Mouse (Mus musculus) v-Abl transformed pro-B cells (cell line): ENCODE measurements at regions not wholly inside any gene's neighbourhood (a gene's known extent, or its start where the extent isn't known, plus 50 kb on each side); places are given as distances from the start of the nearest gene placed in this dataset.

Experiments used
- in situ Hi-C, 2 experiments: fragments of 400-800 bp; cut with MboI; formaldehyde crosslinking; loops; one replicate each; pipeline ENCODE4 v1.15.1; 2025; ENCODE audit not compliant: unreplicated experiment in 2 of 2

DNA sequence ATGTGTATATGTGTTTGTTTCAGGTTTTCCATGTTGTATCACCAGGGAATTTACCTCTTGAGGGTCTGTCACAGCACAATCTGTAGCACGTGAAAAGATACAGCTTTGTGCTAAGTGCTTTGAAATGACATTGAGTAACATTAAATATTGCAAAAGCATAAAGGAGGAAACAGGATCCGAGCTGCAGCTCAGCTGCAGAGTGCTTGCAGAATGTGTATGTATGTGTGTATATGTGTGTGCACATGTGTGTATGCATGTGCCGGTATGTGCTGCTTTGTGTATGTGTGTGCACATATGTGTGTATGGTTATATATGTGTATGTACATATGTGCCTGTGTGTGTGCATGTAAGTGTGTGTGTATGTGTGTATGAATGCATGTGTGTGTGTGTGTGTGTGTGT, 200.9 kb upstream of the Marcks start:
- in situ Hi-C loops: loop anchor here in 1 of 2 experiments (5.0 to 25.0 kb wide), 2 partner anchors 102 to 202 kb away; partner anchors contain the start of gene Marcks

DNA sequence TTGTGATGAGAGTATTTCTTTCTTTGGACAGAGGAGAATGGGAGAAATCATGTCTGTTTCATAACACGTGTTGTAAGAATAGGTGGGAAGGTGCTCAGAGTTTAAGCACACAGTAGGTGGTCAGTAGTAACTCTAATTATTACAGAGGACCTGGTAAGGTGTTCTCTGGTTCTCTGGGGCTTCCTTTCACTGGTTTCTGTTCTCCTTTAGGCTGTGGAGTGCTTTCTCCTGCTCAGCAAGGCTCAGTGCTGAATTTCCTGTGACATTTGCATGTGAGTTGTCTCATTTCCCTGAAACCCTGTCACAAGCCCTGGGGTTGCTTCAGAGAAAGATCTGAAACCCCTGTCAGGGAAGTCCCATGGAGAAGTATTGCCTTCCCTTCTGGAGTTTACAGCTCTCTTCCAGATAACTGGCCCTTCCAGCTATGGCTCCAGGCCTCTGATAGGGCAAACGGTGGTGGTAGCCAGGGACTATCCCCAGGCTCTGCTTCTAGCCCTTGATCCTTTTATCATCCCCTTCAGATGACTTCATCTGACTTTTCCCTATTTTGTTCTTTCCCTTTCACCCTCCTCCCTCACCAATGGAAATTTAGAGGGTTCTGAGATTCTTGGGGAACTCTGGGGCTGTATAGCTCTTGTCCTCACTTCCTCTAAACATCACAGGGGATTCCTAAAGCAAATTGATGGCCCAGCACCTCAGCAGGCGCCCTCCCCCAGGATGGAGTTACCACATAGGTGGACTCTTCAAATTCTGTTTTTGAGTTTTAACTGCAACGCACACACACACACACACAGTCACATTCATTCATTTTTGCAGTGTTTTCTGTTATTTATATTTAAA, 199.6 kb upstream of the Marcks start:
- in situ Hi-C loops: loop anchor here in 1 of 2 experiments (5.0 to 25.0 kb wide), 2 partner anchors 101 to 201 kb away; partner anchors contain the start of gene Marcks

DNA sequence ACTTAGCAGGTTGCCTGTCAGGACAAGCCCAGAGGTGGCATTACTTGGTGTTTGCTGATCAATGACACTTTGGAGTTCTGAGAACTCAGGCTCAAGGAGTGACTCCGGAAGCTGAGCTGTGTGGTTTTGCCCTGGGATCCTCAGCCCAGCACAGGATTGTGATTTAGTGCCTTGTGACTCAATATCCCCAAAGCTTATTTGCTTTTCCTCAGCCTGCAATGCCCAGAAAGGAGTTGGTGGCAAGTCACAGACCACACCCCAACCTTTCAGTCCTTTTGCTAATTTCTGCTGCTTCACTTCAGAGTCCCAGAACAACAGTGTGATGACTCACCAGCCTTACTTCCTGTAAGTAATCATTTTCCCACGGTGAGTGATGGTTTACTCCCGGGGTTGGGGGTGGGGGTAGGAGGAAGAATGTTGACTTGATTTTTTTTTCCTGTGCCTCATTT, 198.5 kb upstream of the Marcks start:
- in situ Hi-C loops: loop anchor here in 1 of 2 experiments (5.0 to 25.0 kb wide), 2 partner anchors 100 to 200 kb away; partner anchors contain the start of gene Marcks

DNA sequence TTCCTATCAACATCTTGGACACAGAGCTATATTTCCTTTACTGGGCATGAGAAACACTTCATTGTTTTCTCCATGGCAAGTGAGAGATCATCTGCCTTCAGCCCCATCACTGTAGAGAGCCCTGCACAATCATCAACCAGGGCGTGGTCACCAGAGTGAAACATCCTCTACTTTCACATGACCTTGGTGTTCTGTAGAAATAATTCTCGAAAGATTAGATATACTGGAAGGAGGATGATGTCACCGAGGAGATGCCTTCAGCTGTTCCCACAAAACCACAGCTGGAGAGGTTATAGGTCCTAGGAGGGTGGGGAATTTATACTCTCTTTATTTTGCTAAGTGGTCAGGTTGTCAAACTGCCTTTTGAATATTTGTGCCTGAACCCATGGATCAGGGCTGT, 196.4 kb upstream of the Marcks start:
- in situ Hi-C loops: loop anchor here in 1 of 2 experiments (5.0 to 25.0 kb wide), 2 partner anchors 98 to 198 kb away; partner anchors contain the start of gene Marcks

DNA sequence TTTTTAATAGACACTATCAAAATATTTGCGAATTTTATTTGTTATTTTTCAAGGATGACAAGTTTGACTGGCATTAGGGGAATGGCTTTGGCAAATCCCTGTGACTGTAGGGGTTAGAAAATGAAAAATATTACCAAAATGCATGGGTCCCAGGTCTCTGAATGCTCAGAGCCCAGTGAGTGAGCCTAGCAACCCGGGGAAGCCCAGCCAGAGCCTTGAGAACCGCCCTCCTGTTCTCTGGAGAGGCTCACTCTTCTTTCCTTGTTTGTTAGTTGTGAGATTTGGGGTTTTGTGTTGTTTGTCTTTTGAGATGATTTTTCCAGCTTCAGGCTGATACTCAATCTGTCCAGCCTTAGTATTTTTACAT, 187.4 kb upstream of the Marcks start:
- in situ Hi-C loops: loop anchor here in 1 of 2 experiments (25.0 kb wide), 1 partner anchor 189 kb away; the partner anchor contains the start of gene Marcks

DNA sequence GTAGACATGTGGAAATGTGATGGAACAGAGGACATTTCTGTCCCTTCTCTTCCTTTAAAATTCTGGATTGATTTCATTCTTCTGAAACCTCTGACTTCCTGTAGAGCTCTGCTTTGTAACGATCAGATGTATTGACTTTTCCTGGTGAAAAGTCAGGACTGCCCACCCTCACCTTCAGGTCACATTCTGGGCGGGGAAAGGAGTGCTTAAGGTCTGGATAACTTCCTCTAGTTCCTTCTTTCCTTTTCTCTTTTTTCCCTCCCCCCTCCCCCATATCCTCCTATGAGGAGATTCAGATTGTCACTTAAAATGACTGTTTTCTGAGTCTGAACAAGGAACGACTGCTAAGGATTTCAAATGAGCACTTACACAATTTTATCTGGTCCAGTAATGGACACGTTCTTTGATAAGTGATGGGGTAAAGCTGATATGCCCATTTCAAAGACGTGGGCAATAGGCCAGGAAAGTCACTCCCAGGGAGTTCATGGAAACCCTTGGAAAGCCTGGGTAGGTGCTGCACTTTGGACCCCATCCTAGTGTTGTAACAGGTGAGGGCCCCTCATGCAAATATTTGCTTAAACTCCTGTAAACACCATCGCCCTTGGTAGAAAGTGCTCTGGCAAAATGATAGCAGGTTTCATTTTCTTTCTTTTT, 186.9 kb upstream of the Marcks start:
- in situ Hi-C loops: loop anchor here in 1 of 2 experiments (25.0 kb wide), 1 partner anchor 188 kb away; the partner anchor contains the start of gene Marcks

DNA sequence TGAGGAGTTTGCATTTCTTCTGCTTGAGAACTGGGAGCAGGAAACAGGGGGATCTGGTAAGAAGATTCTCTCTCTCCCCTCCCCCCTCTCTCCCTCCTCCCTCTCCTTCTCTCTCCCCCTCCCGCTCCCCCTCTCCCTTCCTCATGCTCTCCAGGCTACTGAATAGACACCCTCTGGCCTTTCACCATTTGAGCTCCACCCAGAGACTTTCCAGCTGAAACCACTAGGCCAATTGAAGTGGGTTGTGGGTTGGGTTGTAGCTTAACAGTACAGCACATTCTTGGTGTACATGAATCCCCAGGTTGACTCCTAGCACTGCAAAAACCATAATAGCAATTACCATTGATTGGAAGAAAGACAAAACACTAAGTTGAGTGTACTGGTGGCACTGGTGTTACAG, 185.0 kb upstream of the Marcks start:
- in situ Hi-C loops: no loop called here

DNA sequence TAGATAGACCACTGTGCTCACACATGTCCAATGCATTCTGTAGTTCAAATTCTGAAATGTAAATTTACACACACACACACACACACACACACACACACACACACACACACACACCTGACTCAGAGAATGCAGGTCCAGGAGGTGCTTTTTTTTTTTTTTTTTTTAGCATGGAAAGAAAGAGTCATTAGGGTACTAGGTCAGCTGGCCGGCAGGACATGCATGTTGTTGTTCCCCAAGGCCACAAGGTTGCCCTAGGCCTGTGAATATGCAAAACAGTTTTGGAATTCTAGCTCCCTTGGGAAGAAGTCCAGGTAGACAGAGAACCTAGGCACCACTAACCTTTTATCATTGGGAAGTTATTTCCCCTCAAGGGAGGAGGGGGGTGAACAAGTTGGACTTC, 184.1 kb upstream of the Marcks start:
- in situ Hi-C loops: no loop called here

DNA sequence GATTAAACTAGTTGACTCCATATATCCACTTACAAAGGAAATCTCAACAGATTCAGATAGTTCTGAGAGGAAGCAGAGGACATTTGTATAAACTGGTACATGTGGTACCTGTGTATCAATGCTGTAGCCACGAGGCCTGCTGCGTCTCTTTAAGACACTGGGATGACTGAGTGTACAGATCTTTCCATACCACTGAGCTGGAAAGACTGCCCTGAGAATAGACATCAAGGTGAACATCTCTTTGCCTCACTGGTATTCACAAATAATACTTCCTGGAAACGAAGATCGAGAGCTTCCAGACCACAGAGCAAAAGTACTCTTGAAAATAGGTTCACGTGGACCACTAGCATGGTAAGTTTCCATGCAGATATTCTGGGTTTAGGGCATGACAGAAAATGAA, 183.6 kb upstream of the Marcks start:
- in situ Hi-C loops: no loop called here

DNA sequence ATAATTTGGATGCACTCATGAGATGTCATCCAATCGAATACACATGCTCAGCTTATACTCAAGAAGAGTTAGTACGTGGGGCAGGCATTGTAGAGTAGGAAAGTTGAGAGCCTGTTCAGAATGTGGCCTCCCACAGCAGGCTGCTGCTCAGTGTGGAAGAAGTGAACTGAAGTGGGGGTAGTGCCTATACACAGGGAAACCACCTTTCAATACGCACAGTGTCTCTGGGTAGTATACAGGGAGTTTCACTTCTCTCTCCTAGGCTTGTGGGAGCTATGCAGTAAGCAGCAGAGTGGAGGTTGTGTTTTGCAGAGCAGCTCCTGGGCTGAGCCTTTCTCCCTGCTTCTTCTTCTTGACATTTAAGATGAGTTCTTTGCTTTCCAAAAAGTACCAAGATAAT, 182.5 kb upstream of the Marcks start:
- in situ Hi-C loops: no loop called here

DNA sequence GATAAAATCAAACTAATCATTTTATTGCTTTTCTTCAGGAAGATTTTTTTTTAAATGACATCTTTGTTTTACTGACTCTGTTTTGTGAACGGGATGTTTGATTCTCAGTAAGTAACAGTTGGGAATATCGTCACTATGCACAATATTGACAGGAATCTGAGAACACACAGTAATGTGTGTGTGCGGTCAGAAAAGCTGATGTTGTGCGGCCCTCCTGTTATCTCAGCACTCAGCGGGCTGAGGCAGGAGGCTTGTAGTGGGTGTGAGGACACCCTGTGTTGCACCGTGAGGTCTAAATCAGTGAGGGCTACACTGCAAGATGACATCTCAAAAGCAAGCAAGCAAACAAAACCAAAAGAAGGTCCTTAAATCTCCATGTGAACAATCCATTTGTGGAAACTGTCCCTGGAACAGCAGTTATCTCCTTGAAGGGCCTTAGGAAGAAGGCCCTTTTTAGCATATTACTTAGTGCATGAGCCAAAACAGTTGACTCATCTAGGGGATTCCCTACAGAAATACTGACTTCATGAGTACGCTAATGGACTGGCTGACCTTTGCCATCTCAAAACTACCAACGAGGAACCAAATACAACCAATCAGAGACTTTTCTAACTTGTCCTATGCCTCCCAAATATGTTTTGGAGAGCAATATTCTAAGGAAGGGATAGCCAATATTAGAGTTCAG, 181.2 kb upstream of the Marcks start:
- in situ Hi-C loops: no loop called here

DNA sequence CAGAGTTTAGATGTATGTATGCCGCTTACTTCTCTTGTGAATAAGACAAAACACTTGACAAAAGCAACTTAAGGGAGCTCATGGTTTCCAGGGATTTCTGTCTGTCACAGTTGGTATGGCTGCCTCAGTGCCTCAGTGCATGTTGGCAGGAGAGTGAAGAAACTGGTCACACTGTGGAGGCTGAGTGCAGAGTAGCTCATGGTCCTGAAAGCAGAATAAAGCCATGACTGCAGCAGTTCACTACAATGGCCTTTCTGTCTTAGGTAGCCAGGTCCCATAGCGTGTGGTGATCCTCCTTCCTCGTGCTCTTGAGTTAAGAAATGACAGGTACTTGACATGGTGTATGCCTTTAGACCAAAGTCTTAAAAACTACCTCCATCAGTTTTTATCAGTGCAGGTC, 178.0 kb upstream of the Marcks start:
- in situ Hi-C loops: no loop called here

DNA sequence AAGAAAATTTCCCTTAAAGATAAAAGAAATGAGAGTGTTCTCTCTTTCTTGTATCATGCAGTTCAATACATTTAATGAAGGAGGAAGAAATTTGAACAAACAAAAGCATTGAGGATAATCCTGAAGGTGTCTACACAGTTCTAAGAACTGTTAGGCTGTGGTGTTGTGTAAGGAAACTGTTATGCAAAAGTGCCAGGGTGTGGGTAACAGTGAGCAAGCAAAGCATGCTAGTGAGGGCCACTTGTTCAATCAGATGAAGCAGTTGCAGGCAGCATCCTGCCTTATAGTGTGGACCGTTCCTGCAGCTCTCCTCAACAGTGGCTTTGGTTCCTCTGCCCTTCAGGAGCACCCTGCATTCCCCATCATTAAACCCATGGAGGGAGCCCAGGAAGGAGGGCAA, 177.1 kb upstream of the Marcks start:
- in situ Hi-C loops: no loop called here

DNA sequence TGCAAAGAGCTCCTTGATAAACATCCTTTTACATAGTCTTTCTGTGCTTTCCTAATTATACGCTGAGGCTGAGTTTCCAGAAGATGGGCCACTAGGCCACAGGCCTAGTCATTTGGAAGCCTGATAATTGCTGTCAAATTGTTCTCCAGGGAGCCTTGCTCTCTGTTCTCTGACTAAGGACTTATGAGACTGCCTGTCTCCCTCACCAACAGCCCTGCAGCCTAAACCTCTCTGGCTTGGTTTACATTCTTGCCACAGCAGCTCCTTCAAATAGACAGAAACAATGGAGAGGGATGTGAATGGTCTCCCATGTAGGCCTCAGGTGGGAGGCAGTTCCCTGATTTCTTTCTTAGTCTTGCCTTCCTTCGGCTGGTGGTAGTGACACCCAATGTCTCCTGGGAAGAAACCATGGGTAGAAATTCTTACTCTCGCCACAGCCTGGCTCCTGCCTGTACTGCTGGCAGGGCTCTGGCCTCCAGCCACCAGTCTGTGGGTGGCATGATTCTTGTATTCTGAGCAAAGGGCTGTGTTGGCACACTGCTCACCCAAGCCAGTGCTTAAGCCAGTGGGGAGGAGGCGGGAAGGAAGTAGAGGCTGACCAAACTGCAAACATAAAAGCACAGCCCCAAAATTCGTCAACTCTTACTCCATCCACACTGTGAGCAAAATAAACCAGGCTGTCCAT, 176.2 kb upstream of the Marcks start:
- in situ Hi-C loops: no loop called here

DNA sequence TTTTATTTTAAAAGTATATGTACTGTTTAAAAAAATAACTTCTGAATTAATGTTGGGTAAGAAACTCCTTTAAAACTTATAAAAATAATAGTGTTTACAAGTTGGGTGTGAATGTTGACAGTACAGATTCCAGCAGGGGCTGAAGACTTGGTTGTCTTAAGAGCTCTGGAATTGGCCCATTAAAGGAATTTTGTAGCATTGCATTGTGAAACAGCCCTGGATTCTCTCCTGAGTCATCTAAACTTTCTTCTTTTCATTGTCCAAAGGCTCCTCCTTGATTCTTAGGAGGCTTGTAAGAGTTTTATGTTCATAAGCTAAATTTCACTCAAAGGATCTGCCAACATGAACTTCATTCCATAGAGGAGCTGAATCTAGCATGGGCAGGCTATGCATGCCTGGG, 174.7 kb upstream of the Marcks start:
- in situ Hi-C loops: no loop called here

DNA sequence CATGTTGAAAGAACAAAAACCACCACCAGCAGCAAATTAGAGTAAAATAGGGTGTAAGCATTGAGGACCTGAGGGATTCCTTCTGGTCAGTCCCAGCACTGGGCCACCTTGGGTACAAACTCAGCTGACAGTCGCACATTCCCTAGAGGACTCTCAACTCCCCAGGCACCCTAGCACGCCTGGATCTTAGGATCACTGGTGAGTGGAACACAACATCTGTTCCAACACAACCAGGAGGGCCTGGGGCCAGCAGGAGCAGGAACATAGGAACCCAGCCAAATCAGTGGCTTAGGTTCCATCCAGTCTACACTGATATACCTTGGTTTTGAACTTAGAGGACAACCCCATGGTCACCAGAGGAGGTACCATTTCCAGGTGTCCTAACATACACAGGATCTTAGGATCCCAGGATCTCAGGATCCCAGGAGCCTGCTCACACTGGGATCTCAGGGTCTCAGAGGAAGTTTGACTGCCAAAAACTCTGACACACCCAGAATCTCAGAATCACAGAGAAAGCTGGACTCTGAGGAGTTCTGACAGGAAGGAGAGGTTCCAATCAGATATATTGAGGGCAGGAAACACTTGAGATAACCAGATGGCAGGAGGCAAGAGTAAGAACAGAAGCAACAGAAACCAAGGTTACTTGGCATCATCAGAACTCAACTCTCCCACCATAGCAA, 171.7 kb upstream of the Marcks start:
- in situ Hi-C loops: no loop called here

DNA sequence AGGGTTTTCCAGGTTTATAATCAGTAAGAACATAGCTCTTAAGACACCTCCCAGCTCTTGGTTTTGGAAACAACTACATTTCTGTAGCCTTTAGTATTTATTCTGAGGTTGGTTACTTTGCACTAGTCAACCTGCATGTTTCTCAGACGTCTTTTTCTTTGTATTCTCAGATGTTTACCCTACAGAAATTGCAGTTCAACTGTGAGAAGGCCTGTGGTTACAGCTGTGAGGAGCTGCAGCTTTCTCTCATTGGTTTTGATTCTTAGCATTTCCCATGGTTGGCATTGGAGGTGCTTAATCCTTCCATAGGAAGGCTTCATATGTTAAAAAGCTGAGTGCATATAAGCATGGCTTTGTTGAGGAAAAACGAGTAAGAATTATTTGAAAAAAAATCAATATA, 165.9 kb upstream of the Marcks start:
- in situ Hi-C loops: no loop called here

DNA sequence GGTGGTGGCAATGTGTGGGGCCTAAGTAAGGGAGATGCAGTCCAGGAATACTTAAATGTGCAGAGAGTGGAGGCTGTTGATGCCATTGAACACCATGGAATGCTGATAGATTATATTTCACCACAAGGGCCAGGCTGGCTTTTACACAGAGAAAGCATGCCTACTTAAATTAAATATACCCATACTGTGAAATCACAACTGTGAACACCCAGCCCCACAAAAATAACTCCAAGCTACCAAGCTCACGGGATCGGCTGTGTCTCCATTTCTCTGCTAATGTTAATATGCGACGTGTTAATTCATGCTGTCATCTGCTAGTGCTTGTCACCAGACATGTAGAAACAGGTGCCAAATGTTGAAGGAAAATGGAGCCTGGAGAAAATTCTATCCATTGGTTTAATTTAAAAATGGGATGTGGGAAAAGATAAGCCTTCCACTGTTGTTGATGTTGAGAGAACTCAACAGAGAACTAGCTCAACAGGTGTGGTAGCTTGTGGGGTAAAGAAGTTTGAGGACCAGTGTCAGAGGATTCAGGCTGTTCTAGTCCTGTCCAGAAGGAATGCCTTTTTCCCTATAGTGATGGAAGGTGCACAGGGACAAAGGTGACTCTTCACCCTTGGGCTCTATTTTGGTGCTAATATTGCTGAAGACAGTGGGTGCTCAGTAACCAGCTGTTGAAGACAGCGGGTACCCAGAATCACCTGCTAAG, 161.6 kb upstream of the Marcks start:
- in situ Hi-C loops: no loop called here

DNA sequence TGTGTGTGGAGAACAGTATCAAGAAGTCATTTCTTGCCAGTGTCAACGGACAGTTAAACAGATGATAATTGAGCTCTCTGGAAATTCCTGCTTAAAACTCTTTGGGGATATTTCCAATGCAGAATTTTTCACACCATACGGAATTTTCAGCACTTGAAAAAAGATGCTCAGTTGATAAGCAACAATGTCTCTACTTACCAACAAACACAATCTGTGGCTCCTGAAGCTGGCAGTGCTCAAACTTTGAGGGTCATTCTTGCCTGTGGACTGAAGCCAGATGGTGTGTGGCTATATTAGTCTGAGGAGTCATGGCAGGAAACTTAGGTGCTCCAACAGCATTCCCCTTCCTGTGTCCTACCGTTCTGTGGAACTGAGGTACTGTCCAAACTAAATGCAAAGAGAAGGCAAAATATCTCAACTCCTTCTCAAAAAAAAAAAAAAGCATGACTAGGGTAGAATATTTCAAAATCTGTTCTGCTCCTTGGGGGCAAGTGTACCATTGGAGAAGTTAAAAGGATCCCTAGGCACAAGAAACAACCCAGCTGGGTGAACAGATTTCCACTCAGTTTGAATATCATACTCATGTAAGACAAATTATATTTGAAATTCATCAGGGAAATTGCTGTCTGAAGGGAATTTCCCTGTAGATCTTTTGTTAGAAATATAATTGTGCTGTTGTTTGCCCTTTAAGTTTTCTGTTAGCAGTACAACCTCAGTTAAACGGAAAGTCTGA, 160.1 kb upstream of the Marcks start:
- in situ Hi-C loops: no loop called here
